Mouse (Mus musculus): ENCODE results near the gene Itgb5. TPM values are rescaled to one million over a fixed set of nuclear protein-coding genes. Genes with fewer than 3 reads are reported as not detected.

Gene Itgb5
- polyA plus RNA-seq, 1 experiment, result 211 TPM

DNA sequence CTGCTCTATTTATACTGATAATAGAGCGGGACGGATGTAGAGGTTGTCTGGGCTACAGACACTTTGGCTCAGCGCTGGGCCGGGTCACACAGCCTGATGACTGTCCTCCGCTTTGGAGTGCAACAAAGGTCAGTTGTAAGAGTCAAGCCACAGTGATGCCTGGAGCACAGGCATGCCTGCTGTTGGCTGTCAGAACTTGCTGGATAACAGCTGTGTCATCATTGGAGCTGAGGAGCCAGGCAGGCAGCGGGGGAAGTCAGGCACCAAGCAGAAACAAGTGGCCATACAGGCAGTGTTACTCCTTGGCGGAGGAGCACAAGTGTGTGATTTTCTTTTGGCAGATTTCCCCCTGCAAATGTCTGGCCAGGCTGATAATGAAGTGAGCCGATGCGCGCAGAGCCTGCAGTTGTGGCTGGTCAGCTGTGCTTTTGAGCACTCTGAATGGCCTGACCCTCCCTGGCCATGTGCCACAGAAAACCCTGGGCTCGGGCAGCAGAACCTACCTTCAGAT lies 111.9 kb downstream of the Itgb5 start:
- H3K27ac ChIP-seq (ENCODE audit: insufficient read depth, low read depth, low read length), result no peak overlapping the region
- peaks cover 32% of the 10 kb centered on the region for H3K4me1 ChIP-seq (ENCODE audit: control insufficient read depth, insufficient read depth, low read length)
- TF ChIP-seq POLR2A (IDR thresholded peaks at IDR 0.05; ENCODE audit: borderline replicate concordance, low read depth, low read length), result no peak
- TF ChIP-seq CTCF (IDR thresholded peaks at IDR 0.05; ENCODE audit: low read depth, low read length), result no peak
- no peak overlapping the region for H3K4me3 ChIP-seq (ENCODE audit: insufficient read depth, low read length)

DNA sequence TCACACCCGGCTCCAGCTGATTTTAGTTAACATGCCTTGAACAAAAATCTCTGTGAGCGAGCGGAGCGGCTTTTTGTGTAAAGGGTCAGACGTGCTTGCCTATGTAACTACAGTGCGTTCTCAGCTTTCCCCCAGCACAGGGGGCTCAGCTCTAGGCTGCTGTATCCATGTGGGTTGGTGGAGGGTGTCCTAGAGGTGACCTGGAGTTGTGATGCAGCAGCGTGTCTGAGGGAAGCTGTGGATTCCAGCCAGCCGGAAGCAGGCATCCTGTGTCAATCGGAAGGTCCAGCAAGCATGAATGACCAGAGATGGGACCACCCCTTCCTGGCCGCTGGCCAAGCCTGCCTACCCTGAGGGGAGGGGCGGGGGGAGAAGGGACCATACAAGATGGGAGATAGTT lies 112.9 kb downstream of the Itgb5 start:
- Histone ChIP-seq H3K4me3 (ENCODE audit: insufficient read depth, low read length) (no peak overlapping the region), H3K27ac (ENCODE audit: insufficient read depth, low read depth, low read length) (no peak overlapping the region), H3K4me1 (ENCODE audit: control insufficient read depth, insufficient read depth, low read length) (peaks cover 22% of the 10 kb centered on the region)
- TF ChIP-seq CTCF (IDR thresholded peaks at IDR 0.05; ENCODE audit: low read depth, low read length) (no peak), POLR2A (IDR thresholded peaks at IDR 0.05; ENCODE audit: borderline replicate concordance, low read depth, low read length) (no peak)

GRCm38 (mm10) chr16:33943388-33943787 lies 113.9 kb downstream of the Itgb5 start:
- H3K4me1 ChIP-seq (ENCODE audit: control insufficient read depth, insufficient read depth, low read length), result peaks cover 12% of the 10 kb centered on the region
- H3K27ac ChIP-seq (ENCODE audit: insufficient read depth, low read depth, low read length), result no peak overlapping the region
- no peak for TF ChIP-seq POLR2A (IDR thresholded peaks at IDR 0.05; ENCODE audit: borderline replicate concordance, low read depth, low read length)
- no peak for TF ChIP-seq CTCF (IDR thresholded peaks at IDR 0.05; ENCODE audit: low read depth, low read length)

GRCm38 (mm10) chr16:33944126-33944525 lies 114.7 kb downstream of the Itgb5 start:
- no peak overlapping the region for H3K27ac ChIP-seq (ENCODE audit: insufficient read depth, low read depth, low read length)
- H3K4me3 ChIP-seq (ENCODE audit: insufficient read depth, low read length), result no peak overlapping the region
- no peak for TF ChIP-seq POLR2A (IDR thresholded peaks at IDR 0.05; ENCODE audit: borderline replicate concordance, low read depth, low read length)
- TF ChIP-seq CTCF (IDR thresholded peaks at IDR 0.05; ENCODE audit: low read depth, low read length), result no peak
- peaks cover 5% of the 10 kb centered on the region for H3K4me1 ChIP-seq (ENCODE audit: control insufficient read depth, insufficient read depth, low read length)

More at GRCm38 (mm10) chr16:33943388-33943787, 113.9 kb downstream of the Itgb5 start:
- H3K4me3 ChIP-seq (ENCODE audit: insufficient read depth, low read length), result no peak overlapping the region

DNA sequence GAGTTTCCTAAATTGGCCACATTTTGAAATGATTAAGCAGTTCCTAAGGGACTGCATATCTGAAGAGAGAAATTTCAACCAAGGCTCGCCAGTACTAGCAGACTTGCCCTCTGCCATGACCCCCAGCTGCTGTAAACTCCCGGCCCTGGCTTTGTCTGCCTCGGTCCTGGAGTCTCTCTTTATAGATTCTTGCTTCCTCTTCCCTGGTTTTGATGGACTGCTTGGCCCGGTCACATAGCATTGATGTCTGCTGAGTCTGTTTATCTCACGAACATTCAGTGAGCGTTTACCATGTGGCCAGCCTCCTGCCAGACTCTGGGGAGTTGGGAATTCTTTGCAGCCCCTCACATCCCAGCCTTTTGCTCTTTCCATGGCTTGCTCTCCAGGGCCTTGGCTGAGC lies 115.3 kb downstream of the Itgb5 start:
- H3K27ac ChIP-seq (ENCODE audit: insufficient read depth, low read depth, low read length), result no peak overlapping the region
- H3K4me1 ChIP-seq (ENCODE audit: control insufficient read depth, insufficient read depth, low read length), result no peaks in the 10 kb centered on the region; the same call in 1 of the 2 replicates
- TF ChIP-seq CTCF (IDR thresholded peaks at IDR 0.05; ENCODE audit: low read depth, low read length) (no peak), POLR2A (IDR thresholded peaks at IDR 0.05; ENCODE audit: borderline replicate concordance, low read depth, low read length) (no peak)
- no peak overlapping the region for H3K4me3 ChIP-seq (ENCODE audit: insufficient read depth, low read length)

DNA sequence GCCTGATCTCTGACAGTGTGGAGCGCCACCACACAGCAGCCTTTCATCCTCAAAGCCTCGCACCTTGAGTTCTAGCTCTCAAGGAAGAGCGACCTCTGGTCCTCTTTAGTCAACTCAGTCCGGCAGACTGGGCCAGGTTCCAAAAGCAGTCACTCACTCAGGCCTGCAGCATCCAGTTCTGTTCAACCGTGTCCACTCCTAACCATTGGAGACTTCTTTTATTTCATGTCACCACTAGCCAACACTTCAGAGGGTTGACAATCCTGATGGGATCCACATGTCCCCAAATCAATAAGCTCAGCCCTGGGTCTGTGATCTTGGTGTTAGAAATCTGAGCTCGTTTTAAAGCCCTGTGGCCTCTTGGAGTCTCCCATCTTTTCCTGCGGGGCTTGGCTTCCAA lies 116.6 kb downstream of the Itgb5 start:
- H3K27ac ChIP-seq (ENCODE audit: insufficient read depth, low read depth, low read length), result no peak overlapping the region
- H3K4me1 ChIP-seq (ENCODE audit: control insufficient read depth, insufficient read depth, low read length), result peaks cover 3% of the 10 kb centered on the region
- TF ChIP-seq POLR2A (IDR thresholded peaks at IDR 0.05; ENCODE audit: borderline replicate concordance, low read depth, low read length) (no peak), CTCF (IDR thresholded peaks at IDR 0.05; ENCODE audit: low read depth, low read length) (no peak)
- no peak overlapping the region for H3K4me3 ChIP-seq (ENCODE audit: insufficient read depth, low read length)

DNA sequence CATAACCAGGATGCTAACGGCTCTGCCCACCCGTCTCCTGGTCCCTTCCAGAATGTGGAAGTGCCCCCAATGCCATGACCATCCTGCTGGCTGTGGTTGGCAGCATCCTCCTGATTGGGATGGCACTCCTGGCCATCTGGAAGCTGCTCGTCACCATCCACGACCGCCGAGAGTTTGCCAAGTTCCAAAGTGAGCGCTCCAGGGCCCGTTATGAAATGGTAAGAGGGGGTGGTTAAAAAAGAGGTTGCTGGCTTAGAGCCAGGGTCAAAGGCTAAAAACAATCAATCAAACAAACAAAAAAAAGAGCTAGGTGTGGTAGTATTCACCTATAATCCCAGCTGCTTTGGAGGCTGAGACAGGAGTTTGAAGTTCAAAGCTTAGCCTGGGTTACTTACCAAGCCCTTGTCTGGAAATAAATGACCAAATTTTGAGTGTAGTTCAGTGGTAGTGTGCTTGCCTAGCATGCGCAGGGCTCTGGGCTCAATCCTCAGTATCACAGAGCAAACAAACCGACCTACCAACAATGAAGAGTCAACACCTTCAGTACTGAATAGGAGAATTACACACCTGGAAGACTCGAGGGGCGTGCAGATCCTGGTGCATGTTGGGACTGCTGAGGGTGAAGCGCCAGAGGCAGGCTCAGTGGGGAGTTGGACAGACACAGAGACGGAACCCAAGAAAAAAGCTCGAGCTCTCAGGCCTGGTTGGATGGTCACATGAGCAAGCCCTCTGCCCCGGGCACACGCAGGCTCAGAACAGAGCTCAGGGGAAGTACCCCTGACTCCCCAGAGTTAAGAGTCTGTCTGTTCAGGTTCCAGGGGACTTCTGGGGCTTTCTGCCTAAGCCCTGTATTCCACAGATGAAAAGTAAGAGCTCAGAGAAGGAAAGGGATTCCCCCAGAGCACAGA lies 118.5 kb downstream of the Itgb5 start:
- Histone ChIP-seq H3K4me3 (ENCODE audit: insufficient read depth, low read length) (no peak overlapping the region), H3K27ac (ENCODE audit: insufficient read depth, low read depth, low read length) (no peak overlapping the region), H3K4me1 (ENCODE audit: control insufficient read depth, insufficient read depth, low read length) (peaks cover 12% of the 10 kb centered on the region)
- no peak for TF ChIP-seq CTCF (IDR thresholded peaks at IDR 0.05; ENCODE audit: low read depth, low read length)
- TF ChIP-seq POLR2A (IDR thresholded peaks at IDR 0.05; ENCODE audit: borderline replicate concordance, low read depth, low read length), result no peak

DNA sequence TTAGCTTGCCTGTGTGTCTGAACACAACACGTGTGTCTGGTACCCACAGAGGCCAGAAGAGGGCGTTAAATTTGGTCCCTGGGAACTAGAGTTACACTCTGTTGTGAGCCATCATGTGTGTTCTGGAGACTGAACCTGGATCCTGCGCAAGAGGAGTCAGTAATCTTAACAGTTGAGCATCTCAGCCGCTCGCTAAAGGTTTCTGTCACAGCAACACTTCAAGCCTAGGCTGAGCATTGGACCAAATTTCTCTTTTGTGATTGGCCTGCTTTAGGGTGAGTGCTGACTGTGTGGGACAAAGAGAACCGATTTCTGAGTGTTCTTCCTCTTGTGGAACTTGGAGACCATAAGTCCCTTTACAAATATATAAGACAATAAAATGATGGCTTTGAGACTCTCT lies 120.9 kb downstream of the Itgb5 start:
- H3K27ac ChIP-seq (ENCODE audit: insufficient read depth, low read depth, low read length), result no peak overlapping the region; the same call in 1 of the 2 replicates
- H3K4me1 ChIP-seq (ENCODE audit: control insufficient read depth, insufficient read depth, low read length), result peaks cover 18% of the 10 kb centered on the region
- H3K4me3 ChIP-seq (ENCODE audit: insufficient read depth, low read length), result no peak overlapping the region
- TF ChIP-seq CTCF (IDR thresholded peaks at IDR 0.05; ENCODE audit: low read depth, low read length) (no peak), POLR2A (IDR thresholded peaks at IDR 0.05; ENCODE audit: borderline replicate concordance, low read depth, low read length) (no peak)

DNA sequence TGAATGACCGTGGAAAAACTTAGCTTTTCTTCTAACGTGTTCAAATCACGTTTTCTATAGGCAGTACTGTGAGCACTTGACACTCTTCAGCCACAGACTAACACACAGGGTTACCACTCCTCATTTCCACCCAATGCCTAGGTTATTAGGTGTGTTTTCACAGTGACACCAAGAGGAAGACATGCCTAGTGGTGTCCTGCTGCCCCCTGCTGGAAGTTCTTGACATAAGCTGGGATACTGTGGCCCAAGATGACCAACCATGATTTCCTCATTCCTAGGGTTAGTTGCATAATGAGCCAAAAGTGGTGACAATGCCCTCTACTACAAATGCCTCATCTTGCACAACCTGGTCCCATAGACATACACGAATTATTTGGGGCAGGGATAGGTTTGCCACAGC lies 121.4 kb downstream of the Itgb5 start:
- TF ChIP-seq POLR2A (IDR thresholded peaks at IDR 0.05; ENCODE audit: borderline replicate concordance, low read depth, low read length), result no peak
- TF ChIP-seq CTCF (IDR thresholded peaks at IDR 0.05; ENCODE audit: low read depth, low read length), result peak; percentile 37; the same call in 1 of the 2 replicates
- Histone ChIP-seq H3K4me3 (ENCODE audit: insufficient read depth, low read length) (no peak overlapping the region), H3K4me1 (ENCODE audit: control insufficient read depth, insufficient read depth, low read length) (peaks cover 23% of the 10 kb centered on the region), H3K27ac (ENCODE audit: insufficient read depth, low read depth, low read length) (no peak overlapping the region)

DNA sequence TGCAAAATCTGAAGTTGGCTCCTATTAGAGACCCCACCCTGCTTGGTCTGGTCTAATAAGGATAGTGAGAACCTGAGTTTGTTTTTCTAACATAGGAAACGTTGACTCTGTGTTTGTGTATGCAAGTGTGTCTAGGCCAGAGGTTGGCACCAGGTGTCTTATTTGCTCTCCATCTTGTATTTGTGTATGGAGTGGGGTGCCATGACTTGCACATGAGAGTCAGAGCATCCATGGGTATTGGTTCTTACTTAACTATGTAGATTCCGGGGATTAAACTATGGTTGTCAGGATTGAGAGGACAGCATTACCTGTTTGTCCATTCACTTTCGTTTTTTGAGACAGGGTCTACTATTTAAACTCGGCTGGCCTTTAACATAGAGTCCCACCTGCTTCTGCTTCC lies 123.5 kb downstream of the Itgb5 start:
- H3K4me3 ChIP-seq (ENCODE audit: insufficient read depth, low read length), result no peak overlapping the region
- no peak for TF ChIP-seq CTCF (IDR thresholded peaks at IDR 0.05; ENCODE audit: low read depth, low read length)
- no peak for TF ChIP-seq POLR2A (IDR thresholded peaks at IDR 0.05; ENCODE audit: borderline replicate concordance, low read depth, low read length)
- peaks cover 27% of the 10 kb centered on the region for H3K4me1 ChIP-seq (ENCODE audit: control insufficient read depth, insufficient read depth, low read length)
- H3K27ac ChIP-seq (ENCODE audit: insufficient read depth, low read depth, low read length), result no peak overlapping the region

All from bone marrow macrophage, adult 2 months (primary cell).